Mouse (Mus musculus): ENCODE measurements at regions not wholly inside any gene's neighbourhood (a gene's known extent, or its start where the extent isn't known, plus 50 kb on each side); places are given as distances from the start of the nearest gene placed in this dataset.

- Histone ChIP-seq H3K4me2 (replicated peaks; ENCODE audit: low read depth) (no peak overlapping the region), H3K4me3 (ENCODE audit: low read depth, low read length) (no peak overlapping the region), H3K9ac (ENCODE audit: low read depth, low read length) (no peak overlapping the region), H3K9me3 (ENCODE audit: control insufficient read depth) (no peaks in the 10 kb centered on the region), H3K27ac (ENCODE audit: low read depth, low read length) (no peak overlapping the region), H3K27me3 (replicated peaks; ENCODE audit: control insufficient read depth, insufficient read depth, low read length) (peaks cover 3% of the 10 kb centered on the region; the same call in 1 of the 2 replicates), H3K36me3 (ENCODE audit: control insufficient read depth, insufficient read depth) (no peaks in the 10 kb centered on the region), H3K4me1 (replicated peaks; ENCODE audit: control insufficient read depth, insufficient read depth, low read length) (no peaks in the 10 kb centered on the region)
- no peak for TF ChIP-seq CTCF (IDR thresholded peaks at IDR 0.05; ENCODE audit: low read depth)
- WGBS, result 59% methylated on average over 8 of the region's 8 CpGs
- peak; percentile 53; the same call in 1 of the 2 replicates for ATAC-seq
Observed at GRCm38 (mm10) chr2:180399651-180400513, 56.2 kb upstream of the Slco4a1 start.

DNA sequence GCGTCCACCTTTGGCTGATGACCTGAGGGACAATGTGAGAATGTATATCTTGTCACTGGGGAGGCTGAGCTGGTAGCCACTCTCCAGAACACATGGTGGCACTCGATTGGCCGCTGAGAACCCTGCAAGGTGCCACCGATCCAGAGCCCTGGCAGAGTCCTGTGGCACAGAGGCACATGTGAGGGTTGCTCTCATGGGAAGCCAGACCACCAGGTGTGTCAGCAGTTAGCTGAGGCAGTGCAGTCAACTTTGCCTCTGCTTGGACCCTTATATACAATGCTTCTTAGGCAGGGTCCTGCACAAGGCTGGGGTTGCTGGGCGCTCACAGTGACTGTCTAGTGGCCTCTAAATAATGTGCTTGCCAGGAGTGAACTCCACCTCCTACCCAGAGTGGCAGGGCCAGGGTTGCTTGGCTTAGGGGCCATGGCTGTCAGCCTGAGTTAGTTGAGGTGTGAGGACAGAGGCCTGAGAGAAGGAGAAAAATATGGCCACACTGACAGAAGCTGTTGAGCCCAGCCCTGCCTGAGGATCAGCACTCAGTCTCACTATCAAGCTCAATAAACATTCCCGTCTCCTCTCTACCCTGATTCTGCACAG, 57.1 kb upstream of the Slco4a1 start:
- Histone ChIP-seq H3K36me3 (ENCODE audit: control insufficient read depth, insufficient read depth) (no peaks in the 10 kb centered on the region), H3K4me3 (ENCODE audit: low read depth, low read length) (no peak overlapping the region), H3K4me2 (replicated peaks; ENCODE audit: low read depth) (no peak overlapping the region), H3K9ac (ENCODE audit: low read depth, low read length) (no peak overlapping the region), H3K9me3 (ENCODE audit: control insufficient read depth) (no peaks in the 10 kb centered on the region), H3K4me1 (replicated peaks; ENCODE audit: control insufficient read depth, insufficient read depth, low read length) (no peaks in the 10 kb centered on the region), H3K27ac (ENCODE audit: low read depth, low read length) (no peak overlapping the region), H3K27me3 (replicated peaks; ENCODE audit: control insufficient read depth, insufficient read depth, low read length) (peaks cover 3% of the 10 kb centered on the region; the same call in 1 of the 2 replicates)
- no peak for ATAC-seq
- 83% methylated on average over 6 of the region's 6 CpGs for WGBS
- no peak for TF ChIP-seq CTCF (IDR thresholded peaks at IDR 0.05; ENCODE audit: low read depth)

DNA sequence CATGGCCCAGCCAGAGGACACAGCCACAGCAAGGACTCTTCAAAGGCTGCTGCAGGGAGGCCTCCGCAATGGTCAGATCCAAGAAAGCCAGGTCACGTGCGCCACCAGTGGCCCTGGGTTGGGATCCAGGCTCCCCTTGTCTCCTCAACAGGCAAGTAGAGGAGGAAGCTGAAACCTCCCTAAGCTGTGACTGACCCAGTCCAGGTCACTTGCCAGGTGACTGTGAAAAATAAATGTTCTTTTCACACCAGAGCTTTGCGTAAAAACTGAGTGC, 57.6 kb upstream of the Slco4a1 start:
- no peak overlapping the region for H3K4me3 ChIP-seq (ENCODE audit: low read depth, low read length)
- no peaks in the 10 kb centered on the region for H3K9me3 ChIP-seq (ENCODE audit: control insufficient read depth)
- WGBS, result 86% methylated on average over 4 of the region's 4 CpGs
- no peak overlapping the region for H3K4me2 ChIP-seq (replicated peaks; ENCODE audit: low read depth)
- no peak overlapping the region for H3K27ac ChIP-seq (ENCODE audit: low read depth, low read length)
- H3K27me3 ChIP-seq (replicated peaks; ENCODE audit: control insufficient read depth, insufficient read depth, low read length), result peaks cover 3% of the 10 kb centered on the region; the same call in 1 of the 2 replicates
- ATAC-seq, result no peak
- TF ChIP-seq CTCF (IDR thresholded peaks at IDR 0.05; ENCODE audit: low read depth), result no peak
- no peaks in the 10 kb centered on the region for H3K4me1 ChIP-seq (replicated peaks; ENCODE audit: control insufficient read depth, insufficient read depth, low read length)
- no peaks in the 10 kb centered on the region for H3K36me3 ChIP-seq (ENCODE audit: control insufficient read depth, insufficient read depth)
- H3K9ac ChIP-seq (ENCODE audit: low read depth, low read length), result no peak overlapping the region

- no peak for ATAC-seq
Observed at GRCm38 (mm10) chr2:180397723-180398480, 58.1 kb upstream of the Slco4a1 start.

DNA sequence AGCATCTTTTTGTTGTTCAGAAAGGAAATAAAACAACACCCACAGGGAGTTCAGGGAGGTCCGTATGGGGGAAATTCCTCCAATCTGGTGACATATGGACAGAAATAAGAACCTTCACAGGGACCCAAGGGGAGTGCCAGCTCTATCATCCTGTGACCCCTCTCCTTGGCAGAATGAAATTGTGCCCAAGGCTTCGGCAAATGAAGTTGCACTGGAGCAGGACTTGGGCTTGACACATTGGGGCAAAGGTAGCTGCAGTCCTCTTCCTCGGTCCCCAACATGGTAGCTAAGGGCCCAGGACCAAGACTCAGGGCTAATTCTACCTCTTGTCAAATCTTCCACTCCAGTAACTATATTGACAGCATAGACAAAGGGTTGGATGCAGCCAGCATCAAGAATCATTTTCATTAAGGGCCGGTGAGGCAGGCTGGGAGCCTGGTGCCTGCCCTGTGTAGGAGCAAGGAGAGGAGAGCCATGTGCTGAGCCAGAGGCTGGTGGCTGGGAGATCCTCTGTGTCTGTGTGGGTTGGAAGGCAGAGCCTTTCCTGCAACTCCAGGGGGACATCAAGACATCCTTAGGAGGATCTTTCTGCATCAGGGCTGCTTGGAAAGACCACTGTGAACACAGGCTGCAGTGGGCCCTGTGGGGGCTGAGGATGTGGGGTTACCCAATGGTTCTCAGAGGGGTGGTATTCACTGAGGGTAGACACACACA, 59.2 kb upstream of the Slco4a1 start:
- no peak for ATAC-seq
- Histone ChIP-seq H3K9me3 (ENCODE audit: control insufficient read depth) (no peaks in the 10 kb centered on the region), H3K9ac (ENCODE audit: low read depth, low read length) (no peak overlapping the region), H3K27me3 (replicated peaks; ENCODE audit: control insufficient read depth, insufficient read depth, low read length) (peaks cover 3% of the 10 kb centered on the region; the same call in 1 of the 2 replicates), H3K4me1 (replicated peaks; ENCODE audit: control insufficient read depth, insufficient read depth, low read length) (no peaks in the 10 kb centered on the region), H3K4me3 (ENCODE audit: low read depth, low read length) (no peak overlapping the region), H3K36me3 (ENCODE audit: control insufficient read depth, insufficient read depth) (no peaks in the 10 kb centered on the region), H3K4me2 (replicated peaks; ENCODE audit: low read depth) (no peak overlapping the region), H3K27ac (ENCODE audit: low read depth, low read length) (no peak overlapping the region)
- no peak for TF ChIP-seq CTCF (IDR thresholded peaks at IDR 0.05; ENCODE audit: low read depth)
- WGBS, result 80% methylated on average over 4 of the region's 4 CpGs

More at GRCm38 (mm10) chr2:180397723-180398480, 58.1 kb upstream of the Slco4a1 start:
- Histone ChIP-seq H3K36me3 (ENCODE audit: control insufficient read depth, insufficient read depth) (no peaks in the 10 kb centered on the region), H3K4me3 (ENCODE audit: low read depth, low read length) (no peak overlapping the region), H3K9me3 (ENCODE audit: control insufficient read depth) (no peaks in the 10 kb centered on the region), H3K27me3 (replicated peaks; ENCODE audit: control insufficient read depth, insufficient read depth, low read length) (peaks cover 3% of the 10 kb centered on the region; the same call in 1 of the 2 replicates), H3K4me2 (replicated peaks; ENCODE audit: low read depth) (no peak overlapping the region), H3K9ac (ENCODE audit: low read depth, low read length) (no peak overlapping the region), H3K4me1 (replicated peaks; ENCODE audit: control insufficient read depth, insufficient read depth, low read length) (no peaks in the 10 kb centered on the region), H3K27ac (ENCODE audit: low read depth, low read length) (no peak overlapping the region)
- 69% methylated on average over 11 of the region's 11 CpGs for WGBS
- TF ChIP-seq CTCF (IDR thresholded peaks at IDR 0.05; ENCODE audit: low read depth), result no peak
